Comparison of ENCODE assay signal across 7 mouse cellular contexts in the genomic region with DNA sequence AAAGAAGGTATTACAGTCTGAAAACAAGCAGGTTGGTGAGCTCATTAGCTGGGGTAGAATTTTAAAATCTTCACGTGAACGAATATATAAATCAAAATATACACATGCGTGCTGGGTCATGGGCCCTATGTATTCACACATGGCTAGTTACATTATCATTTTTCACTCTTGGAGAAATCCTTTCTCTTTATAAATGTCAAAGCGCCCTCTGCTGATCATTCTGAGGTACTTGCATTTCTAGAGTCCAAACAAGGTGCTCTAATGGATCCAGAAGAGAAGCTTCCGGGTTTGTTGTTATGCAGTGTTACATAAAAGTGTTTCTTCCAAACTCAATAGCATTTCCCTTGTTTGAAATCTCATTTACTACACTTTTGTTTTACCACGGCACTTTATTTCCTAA. TPM values are rescaled to one million over a fixed set of nuclear protein-coding genes. Genes with fewer than 3 reads are reported as not detected.
A peak's percentile ranks its signal among the peaks of the same experiment; 100 is the strongest.
DNase-seq lines count a peak whose midpoint lies in the region; ATAC-seq and TF ChIP-seq lines count a peak whose summit lies in the region.

No protein-coding gene starts in this region.

- no peak for TF ChIP-seq POLR2A in CH12.LX (IDR thresholded peaks at IDR 0.05; ENCODE audit: low read depth, low read length)

- H3K4me1 ChIP-seq in kidney, embryonic 14.5 days (ENCODE audit: control insufficient read depth, insufficient read depth, low read length): no peaks in the 10 kb centered on the region
- peaks cover 6 to 10% of the 10 kb centered on the region in 2 experiments; a peak in 3 of 4 replicates for H3K4me1 ChIP-seq in CH12.LX (ENCODE audit: control insufficient read depth in 1 of 2, insufficient read depth in 2 of 2)
- H3K4me1 ChIP-seq in hindbrain, embryonic 14.5 days (replicated peaks; ENCODE audit: control insufficient read depth, insufficient read depth, low read length): no peaks in the 10 kb centered on the region

- H3K27me3 ChIP-seq in kidney, embryonic 14.5 days (ENCODE audit: control insufficient read depth, insufficient read depth, low read length): no peaks in the 10 kb centered on the region
- H3K27me3 ChIP-seq in CH12.LX (replicated peaks): no peaks in the 10 kb centered on the region
- H3K27me3 ChIP-seq in hindbrain, embryonic 14.5 days (ENCODE audit: control insufficient read depth, insufficient read depth, low read length): no peaks in the 10 kb centered on the region

- WGBS in kidney, embryonic 14.5 days: 26% methylated on average over 6 of the region's 6 CpGs
- 24% methylated on average over 6 of the region's 6 CpGs for WGBS in hindbrain, embryonic 14.5 days

- H3K4me3 ChIP-seq in kidney, embryonic 14.5 days (ENCODE audit: low read length): no peak overlapping the region
- H3K4me3 ChIP-seq in CH12.LX (replicated peaks in 1 of 3; ENCODE audit: low read depth in 2 of 3, low read length in 2 of 3, poor library complexity in 1 of 3): no peak overlapping the region
- H3K4me3 ChIP-seq in hindbrain, embryonic 14.5 days (replicated peaks; ENCODE audit: low read length): no peak overlapping the region

- dilution Hi-C loops in CH12.LX (cut with MboI; ENCODE audit: extremely low pct_ligation_motif_present, extremely low pct_unique_long_range_greater_than_20kb, low sequenced_read_pairs): no loop called here

- DNase-seq in kidney, adult 8-10 months: peak; percentile 15 to 43
- DNase-seq in CH12.LX (ENCODE audit: extremely low read depth) (peak; percentile 79), R1 (ENCODE audit: low read depth, low spot score) (peak; percentile 61)
- DNase-seq in hindbrain, embryonic 14.5 days (ENCODE audit: low spot score): peak; percentile 82
- DNase-seq in spleen, adult 12 weeks (ENCODE audit: low spot score): no peak

- peak in 1 of 2 experiments; percentile 78; a peak in 3 of 4 replicates for TF ChIP-seq CTCF in CH12.LX (conservative IDR thresholded peaks at IDR 0.05 in 1 of 2, IDR thresholded peaks at IDR 0.05 in 1 of 2; ENCODE audit: low read depth in 2 of 2, low read length in 2 of 2)

- H3K36me3 ChIP-seq in kidney, embryonic 14.5 days (ENCODE audit: control insufficient read depth, insufficient read depth, low read length): no peaks in the 10 kb centered on the region
- H3K36me3 ChIP-seq in CH12.LX (replicated peaks in 1 of 2; ENCODE audit: control insufficient read depth in 1 of 2, insufficient read depth in 1 of 2, low read length in 1 of 2): peaks cover 0 to 11% of the 10 kb centered on the region in 2 experiments
- H3K36me3 ChIP-seq in hindbrain, embryonic 14.5 days (replicated peaks; ENCODE audit: control insufficient read depth, insufficient read depth): no peaks in the 10 kb centered on the region

- no peak for ATAC-seq in kidney, embryonic 14.5 days (ENCODE audit: low FRiP score, low TSS enrichment)
- ATAC-seq in hindbrain, embryonic 14.5 days (ENCODE audit: low FRiP score): peak; percentile 46; the same call in 1 of the 2 replicates
- ATAC-seq in megakaryocyte, adult 5-6 weeks (ENCODE audit: poor library complexity, severe bottlenecking): peak; percentile 76

- H3K4me2 ChIP-seq in kidney, embryonic 14.5 days (replicated peaks; ENCODE audit: low read depth, low read length): no peak overlapping the region
- H3K4me2 ChIP-seq in CH12.LX (ENCODE audit: insufficient read depth, low read depth, poor library complexity, severe bottlenecking): no peak overlapping the region
- no peak overlapping the region for H3K4me2 ChIP-seq in hindbrain, embryonic 14.5 days (replicated peaks)

- TF ChIP-seq RAD21 in CH12.LX (IDR thresholded peaks at IDR 0.05; ENCODE audit: low read depth, low read length): peak; percentile 83

- in situ Hi-C loops in CH12.LX (cut with MboI; ENCODE audit: low pct_ligation_motif_present, low pct_unique_long_range_greater_than_20kb, low sequenced_read_pairs): no loop called here

- no peaks in the 10 kb centered on the region for H3K79me2 ChIP-seq in CH12.LX (replicated peaks; ENCODE audit: control insufficient read depth, extremely low read depth, insufficient read depth, poor library complexity, severe bottlenecking)

- no peak for TF ChIP-seq EP300 in CH12.LX (IDR thresholded peaks at IDR 0.05; ENCODE audit: low read length)

- H3K9me3 ChIP-seq in kidney, embryonic 14.5 days (ENCODE audit: control insufficient read depth, low read length): no peaks in the 10 kb centered on the region
- H3K9me3 ChIP-seq in CH12.LX (replicated peaks; ENCODE audit: low read length): no peaks in the 10 kb centered on the region
- no peaks in the 10 kb centered on the region for H3K9me3 ChIP-seq in hindbrain, embryonic 14.5 days (ENCODE audit: control insufficient read depth, low read length)

- H3K27ac ChIP-seq in kidney, embryonic 14.5 days (ENCODE audit: low read depth, low read length): no peak overlapping the region
- H3K27ac ChIP-seq in CH12.LX (ENCODE audit: insufficient read depth, low read depth): no peak overlapping the region
- H3K27ac ChIP-seq in hindbrain, embryonic 14.5 days: no peak overlapping the region

- no peak overlapping the region for H3K9ac ChIP-seq in kidney, embryonic 14.5 days (ENCODE audit: low read depth, low read length)
- no peak overlapping the region for H3K9ac ChIP-seq in CH12.LX (ENCODE audit: insufficient read depth, low read depth)
- no peak overlapping the region for H3K9ac ChIP-seq in hindbrain, embryonic 14.5 days

TF ChIP-seq in CH12.LX, 34 proteins besides CTCF, POLR2A, EP300 and RAD21:
- TF ChIP-seq ELF1 (IDR thresholded peaks at IDR 0.05; ENCODE audit: low read depth, low read length) (peak; percentile 84), RCOR1 (conservative IDR thresholded peaks at IDR 0.05; ENCODE audit: low read depth, low read length) (no peak), JUN (IDR thresholded peaks at IDR 0.05; ENCODE audit: insufficient read depth, low read depth, low read length) (no peak), SMC3 (IDR thresholded peaks at IDR 0.05; ENCODE audit: low read depth, low read length) (peak; percentile 55), KAT2A (IDR thresholded peaks at IDR 0.05; ENCODE audit: insufficient replicate concordance, low read length) (no peak), ZNF384 (IDR thresholded peaks at IDR 0.05; ENCODE audit: low read depth, low read length) (no peak), HCFC1 (IDR thresholded peaks at IDR 0.05; ENCODE audit: low read depth, low read length) (no peak), MYC (IDR thresholded peaks at IDR 0.05; ENCODE audit: low read depth, low read length) (0 out of 2 replicates have a peak, but pooled peaks have one; percentile 11), USF1 (IDR thresholded peaks at IDR 0.05; ENCODE audit: low read depth, low read length) (no peak), ZKSCAN1 (IDR thresholded peaks at IDR 0.05; ENCODE audit: borderline replicate concordance, low read depth, low read length) (no peak), ETS1 (conservative IDR thresholded peaks at IDR 0.05; ENCODE audit: low read depth, low read length) (no peak), TCF12 (IDR thresholded peaks at IDR 0.05; ENCODE audit: low read depth, low read length) (no peak), PAX5 (IDR thresholded peaks at IDR 0.05; ENCODE audit: low read length) (no peak), MAX (IDR thresholded peaks at IDR 0.05; ENCODE audit: low read length) (no peak), GABPA (IDR thresholded peaks at IDR 0.05; ENCODE audit: insufficient replicate concordance, low read depth, low read length) (no peak), E2F4 (IDR thresholded peaks at IDR 0.05; ENCODE audit: insufficient replicate concordance, low read depth, low read length) (no peak), MXI1 (IDR thresholded peaks at IDR 0.05; ENCODE audit: low read depth, low read length) (no peak), JUND (conservative IDR thresholded peaks at IDR 0.05; ENCODE audit: low read depth, low read length) (no peak), POLR2AphosphoS2 (IDR thresholded peaks at IDR 0.05; ENCODE audit: low read depth, low read length) (no peak), BHLHE40 (IDR thresholded peaks at IDR 0.05; ENCODE audit: low read depth, low read length) (0 out of 2 replicates have a peak, but pooled peaks have one; percentile 42)
TF ChIP-seq in CH12.LX: peak in this region for 4.

RNA-seq across cellular contexts. Expression of a gene that starts 15.6 kb away (rescaled TPM):
- polyA plus RNA-seq in kidney, embryonic 14.5 days (2014; fragmentation: Nextera tagmentation; extraction: Ambion mirVana): 1.8 and 3.1 TPM in 2 replicates
- total RNA-seq in CH12.LX (2012; rRNA removed) (1.6 and 2.0 TPM in 2 replicates), CH12.LX (2014; rRNA removed) (2.2 and 2.5 TPM in 2 replicates)
- 3.6 and 4.5 TPM in 2 replicates for polyA plus RNA-seq in CH12.LX (2012; ENCODE audit: insufficient read length, low read depth)
- 2.1 and 2.2 TPM in 2 replicates for polyA plus RNA-seq in hindbrain, embryonic 14.5 days (2014; fragmentation: Nextera tagmentation; extraction: Ambion mirVana)
- total RNA-seq in megakaryocyte, adult 5-6 weeks (2015): 20.2 and 23.3 TPM in 2 replicates
- 24.7 and 27.7 TPM in 2 replicates for total RNA-seq in megakaryocyte, adult 5-6 weeks (2017)

RNA-seq across cellular contexts. Expression of a gene that starts 33.6 kb away (rescaled TPM):
- 15.3 and 20.6 TPM in 2 replicates for polyA plus RNA-seq in kidney, embryonic 14.5 days (2014; fragmentation: Nextera tagmentation; extraction: Ambion mirVana)
- total RNA-seq in CH12.LX (2012; rRNA removed) (4.7 and 5.2 TPM in 2 replicates), CH12.LX (2014; rRNA removed) (1.7 and 4.2 TPM in 2 replicates)
- polyA plus RNA-seq in CH12.LX (2012; ENCODE audit: insufficient read length, low read depth): 10.1 and 10.9 TPM in 2 replicates
- 4.2 and 4.5 TPM in 2 replicates for polyA plus RNA-seq in hindbrain, embryonic 14.5 days (2014; fragmentation: Nextera tagmentation; extraction: Ambion mirVana)
- total RNA-seq in megakaryocyte, adult 5-6 weeks (2015): 22.8 and 31.9 TPM in 2 replicates
- total RNA-seq in megakaryocyte, adult 5-6 weeks (2017): 12.0 and 13.7 TPM in 2 replicates

RNA-seq across cellular contexts. Expression of a gene that starts 56.6 kb away (rescaled TPM):
- 4.1 and 4.8 TPM in 2 replicates for polyA plus RNA-seq in kidney, embryonic 14.5 days (2014; fragmentation: Nextera tagmentation; extraction: Ambion mirVana)
- total RNA-seq in CH12.LX (2012; rRNA removed) (not detected in 2 replicates), CH12.LX (2014; rRNA removed) (0.15 and 0.19 TPM in 2 replicates)
- not detected in 2 replicates for polyA plus RNA-seq in CH12.LX (2012; ENCODE audit: insufficient read length, low read depth)
- 1.7 and 1.8 TPM in 2 replicates for polyA plus RNA-seq in hindbrain, embryonic 14.5 days (2014; fragmentation: Nextera tagmentation; extraction: Ambion mirVana)
- total RNA-seq in megakaryocyte, adult 5-6 weeks (2015): 1.9 and 3.4 TPM in 2 replicates
- 0.33 and 1.1 TPM in 2 replicates for total RNA-seq in megakaryocyte, adult 5-6 weeks (2017)
